Mouse (Mus musculus) hematopoietic stem cell, adult 5-6 weeks (primary cell): Measurements from ENCODE around the gene Gm4131. TPM values are rescaled to one million over a fixed set of nuclear protein-coding genes. Genes with fewer than 3 reads are reported as not detected.

ENCODE experiments used
- ATAC-seq, 2 experiments: fragments of 125-278 bp in 1 of 2; replicated peaks in 1 of 2; 2 replicates each; pipeline ENCODE4 v1.8.0; 2016 to 2017; ENCODE audit warnings: inconsistent platforms in 2 of 2, mild to moderate bottlenecking in 2 of 2, moderate number of reproducible peaks in 2 of 2, low read depth in 1 of 2, moderate TSS enrichment in 1 of 2; ENCODE audit not compliant: low FRiP score in 2 of 2, poor library complexity in 2 of 2, severe bottlenecking in 2 of 2, insufficient read depth in 1 of 2, low TSS enrichment in 1 of 2
- total RNA-seq: library from RNA; stranded (forward); fragments of 172-1452, 232-1000 nt; gene quantifications from 2 replicates; pipeline ENCODE4 v1.2.3, GENCODE M21; 2017

The Gm4131 gene
- total RNA-seq, 1 experiment from 2014 or later = not detected

GRCm38 (mm10) chr14:62555840-62556810 lies 10.6 kb downstream of the Gm4131 start:
- peak in 1 of 2 experiments; percentile 10; a peak in 1 of 4 replicates for ATAC-seq

- peak; percentile 53 to 78 for ATAC-seq
Measured at GRCm38 (mm10) chr14:62555309-62555829, 11.4 kb downstream of the Gm4131 start, which contains the start of gene Fam124a. Fam124a (plus strand) TSS chr14:62555737.

DNA sequence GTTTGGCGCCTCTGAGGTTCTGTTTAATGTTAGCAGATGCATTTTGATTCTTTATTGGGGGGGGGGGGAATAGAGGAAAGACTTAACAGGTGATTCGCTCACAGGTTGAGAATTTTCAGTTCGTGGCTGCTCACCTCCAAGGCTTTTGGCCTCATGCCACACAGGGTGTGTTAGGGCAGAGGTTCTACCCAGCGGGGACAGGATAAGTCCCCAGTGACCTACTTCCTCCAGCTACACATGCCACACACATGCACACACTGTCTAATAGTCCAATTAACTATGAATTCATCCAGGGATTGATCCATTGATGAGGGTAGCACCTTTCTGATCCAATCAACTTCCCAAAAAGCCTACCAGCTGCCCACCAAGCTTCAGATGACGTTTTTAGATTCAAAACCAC lies 12.9 kb downstream of the Gm4131 start:
- no peak for ATAC-seq

DNA sequence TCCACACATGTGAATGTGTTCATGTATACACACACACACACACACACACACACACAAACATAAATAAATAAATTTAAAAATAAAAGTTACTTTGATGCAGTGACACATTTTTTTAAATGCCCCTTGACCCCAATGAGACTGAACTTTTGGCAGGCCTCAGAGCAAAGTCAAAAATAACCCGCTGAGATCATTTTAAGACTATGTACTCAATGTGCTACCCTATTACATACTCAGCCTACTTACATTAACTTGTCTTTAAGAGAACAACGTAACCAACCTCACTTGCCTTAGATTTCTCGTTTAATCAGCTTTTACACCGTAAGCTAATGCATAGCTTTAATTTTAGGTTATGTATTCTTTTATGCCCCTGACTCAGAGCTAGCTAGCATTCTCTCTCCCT lies 13.9 kb downstream of the Gm4131 start:
- no peak for ATAC-seq

- ATAC-seq = no peak
Measured at GRCm38 (mm10) chr14:62550121-62550520, 16.6 kb downstream of the Gm4131 start.

GRCm38 (mm10) chr14:62546746-62547145 lies 20.0 kb downstream of the Gm4131 start:
- ATAC-seq = no peak

GRCm38 (mm10) chr14:62546296-62546695 lies 20.4 kb downstream of the Gm4131 start:
- no peak for ATAC-seq

- no peak for ATAC-seq
Measured at GRCm38 (mm10) chr14:62541751-62542150, 25.0 kb downstream of the Gm4131 start.

- ATAC-seq = no peak
Measured at GRCm38 (mm10) chr14:62539834-62540233, 26.9 kb downstream of the Gm4131 start.

DNA sequence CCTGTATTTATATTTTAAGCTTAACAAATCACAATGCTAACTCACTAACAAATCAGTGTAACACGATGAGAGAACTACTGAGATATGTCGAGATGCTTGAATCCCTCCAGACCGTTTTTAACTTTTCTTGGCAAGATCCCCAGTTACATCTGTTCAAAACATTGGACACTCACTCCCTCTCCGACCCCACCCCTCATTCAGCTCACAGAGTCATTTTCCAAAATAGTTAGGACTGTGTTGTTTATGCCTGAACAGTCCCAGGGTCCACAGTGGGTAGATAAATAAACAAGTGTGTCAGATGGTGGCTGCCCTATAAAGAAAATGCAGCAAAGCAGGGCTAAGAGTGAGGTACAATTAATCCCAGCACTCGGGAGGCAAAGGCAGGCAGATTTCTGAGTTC lies 29.7 kb downstream of the Gm4131 start:
- ATAC-seq = no peak

DNA sequence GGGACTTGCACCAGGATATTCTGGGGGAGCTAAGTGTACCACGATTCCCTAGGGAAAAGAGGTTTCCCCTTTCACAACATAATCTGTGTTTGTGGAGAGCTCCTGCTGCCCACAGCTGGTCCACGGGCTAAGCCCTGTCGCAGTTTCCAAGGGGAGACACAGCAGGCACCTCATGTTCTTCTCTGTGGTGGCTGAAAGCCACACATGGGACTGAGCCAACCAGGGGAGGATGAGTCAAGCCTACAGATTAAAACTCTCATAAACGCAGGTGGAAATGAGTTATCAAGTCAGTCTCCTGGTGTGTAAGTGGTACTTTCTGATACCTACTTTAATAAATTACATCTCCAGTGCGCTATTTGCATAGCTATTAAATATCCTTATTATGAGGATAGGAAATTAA lies 30.6 kb downstream of the Gm4131 start:
- no peak for ATAC-seq

- no peak for ATAC-seq
Measured at GRCm38 (mm10) chr14:62530951-62531350, 35.8 kb downstream of the Gm4131 start.

GRCm38 (mm10) chr14:62512845-62513244 lies 53.9 kb downstream of the Gm4131 start:
- no peak for ATAC-seq

DNA sequence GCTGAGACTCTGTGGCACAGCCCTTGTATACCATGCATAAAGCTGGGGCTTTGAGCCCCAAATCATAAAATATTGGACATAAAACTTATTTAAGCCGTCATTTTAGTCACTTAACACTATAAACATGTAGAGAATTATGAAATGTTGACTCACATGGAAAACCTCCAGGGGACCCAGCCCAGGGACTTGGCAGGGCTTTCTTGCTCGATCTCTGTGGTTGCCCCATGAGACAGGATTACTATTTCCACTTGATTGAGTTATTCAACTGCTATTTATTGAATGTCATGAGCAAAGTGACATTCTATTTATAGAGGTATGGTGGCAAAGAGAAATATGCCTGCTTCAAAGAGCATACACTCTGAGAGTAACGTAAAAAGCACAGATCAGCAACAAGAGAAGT lies 57.4 kb downstream of the Gm4131 start:
- ATAC-seq = no peak

GRCm38 (mm10) chr14:62506261-62506660 lies 60.5 kb downstream of the Gm4131 start:
- no peak for ATAC-seq

GRCm38 (mm10) chr14:62497391-62497790 lies 69.3 kb downstream of the Gm4131 start:
- no peak for ATAC-seq

DNA sequence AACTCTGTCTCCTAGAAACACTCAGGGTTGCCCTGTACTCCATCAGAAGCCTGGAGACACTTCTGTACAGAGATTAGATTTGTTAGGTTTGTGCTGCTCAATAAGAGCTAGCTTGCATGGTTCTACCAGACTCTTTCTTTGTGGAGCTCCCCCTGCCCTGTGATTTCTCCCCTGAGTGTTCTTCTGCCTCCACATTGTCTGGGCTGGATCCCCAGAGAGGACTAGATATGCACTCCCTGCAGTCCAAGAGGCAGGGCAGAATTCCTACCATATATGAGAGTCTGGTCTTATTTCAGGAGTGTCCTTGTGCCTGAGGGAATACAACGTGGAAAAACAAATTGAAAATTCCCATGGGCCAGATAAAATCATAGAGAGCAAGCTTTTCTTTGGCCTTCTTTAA lies 70.2 kb downstream of the Gm4131 start:
- ATAC-seq = no peak

GRCm38 (mm10) chr14:62493456-62493855 lies 73.3 kb downstream of the Gm4131 start:
- no peak for ATAC-seq
